Mouse (Mus musculus): Measurements from ENCODE around the gene Kcnmb4. TPM values are rescaled to one million over a fixed set of nuclear protein-coding genes. Genes with fewer than 3 reads are reported as not detected.
A peak's percentile ranks its signal among the peaks of the same experiment; 100 is the strongest.

The Kcnmb4 gene
- polyA plus RNA-seq, 1 experiment from 2014 or later, result 9.1 TPM

DNA sequence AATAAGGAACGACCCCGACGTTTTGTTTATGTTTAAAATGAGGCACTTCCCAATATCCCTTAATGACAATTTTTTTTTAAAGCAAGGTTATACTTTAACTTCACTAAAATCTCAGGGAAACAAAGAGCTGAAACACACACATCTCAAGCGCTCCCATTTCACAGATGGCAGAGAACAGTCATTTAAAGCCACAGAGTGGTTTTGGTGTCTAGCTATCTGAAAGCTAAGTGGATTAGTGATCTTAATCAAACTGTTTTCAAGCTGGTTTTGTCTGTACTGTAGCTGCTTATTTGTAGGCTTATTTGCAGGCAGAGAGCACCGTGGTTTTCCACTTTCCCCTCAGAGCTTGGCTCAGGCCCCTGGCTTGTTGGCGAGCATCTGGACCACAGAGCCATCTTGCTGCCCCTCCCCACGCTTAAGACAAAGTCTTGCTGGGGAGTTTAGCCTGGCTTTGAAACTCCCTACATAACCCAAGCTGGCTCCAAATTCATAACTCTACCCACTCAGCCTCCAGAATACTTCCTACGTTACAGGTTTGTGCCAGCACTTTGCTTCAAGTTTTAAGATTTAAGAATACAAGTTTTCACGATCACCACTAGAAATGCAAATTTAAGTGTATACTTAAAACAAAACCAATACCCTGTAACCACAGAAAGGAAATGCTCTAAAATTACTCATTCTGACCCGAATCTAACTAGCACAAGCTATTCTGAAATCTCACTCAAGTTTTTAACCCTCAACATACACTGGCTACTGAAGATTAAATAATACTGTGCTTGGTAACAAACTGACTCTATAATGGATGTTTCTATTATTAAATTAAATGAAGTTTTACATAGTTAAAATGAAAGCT lies 13.4 kb upstream of the Kcnmb4 start:
- ATAC-seq (ENCODE audit: low read depth), result no peak
- Histone ChIP-seq H3K9me3 (ENCODE audit: control insufficient read depth, low read length) (no peaks in the 10 kb centered on the region), H3K4me2 (ENCODE audit: low read depth, low read length) (no peak overlapping the region), H3K4me3 (ENCODE audit: low read depth, low read length) (no peak overlapping the region), H3K27ac (replicated peaks; ENCODE audit: low read depth, low read length) (no peak overlapping the region), H3K4me1 (ENCODE audit: control insufficient read depth, insufficient read depth, low read length) (no peaks in the 10 kb centered on the region), H3K27me3 (replicated peaks; ENCODE audit: control insufficient read depth, insufficient read depth, low read length) (no peaks in the 10 kb centered on the region), H3K9ac (ENCODE audit: low read depth, low read length) (no peak overlapping the region), H3K36me3 (ENCODE audit: control insufficient read depth, insufficient read depth, low read length) (peaks cover 46% of the 10 kb centered on the region)
- 82% methylated on average over 10 of the region's 10 CpGs for WGBS
- peak; percentile 45 for DNase-seq (ENCODE audit: low spot score)

GRCm38 (mm10) chr10:116481917-116482316 lies 8.2 kb upstream of the Kcnmb4 start:
- no peak for DNase-seq (ENCODE audit: low spot score)
- Histone ChIP-seq H3K36me3 (ENCODE audit: control insufficient read depth, insufficient read depth, low read length) (peaks cover 36% of the 10 kb centered on the region), H3K4me3 (ENCODE audit: low read depth, low read length) (no peak overlapping the region), H3K27me3 (replicated peaks; ENCODE audit: control insufficient read depth, insufficient read depth, low read length) (no peaks in the 10 kb centered on the region), H3K9me3 (ENCODE audit: control insufficient read depth, low read length) (peaks cover 2% of the 10 kb centered on the region; the same call in 1 of the 2 replicates), H3K27ac (replicated peaks; ENCODE audit: low read depth, low read length) (no peak overlapping the region), H3K9ac (ENCODE audit: low read depth, low read length) (no peak overlapping the region), H3K4me2 (ENCODE audit: low read depth, low read length) (no peak overlapping the region), H3K4me1 (ENCODE audit: control insufficient read depth, insufficient read depth, low read length) (no peaks in the 10 kb centered on the region)
- ATAC-seq (ENCODE audit: low read depth), result no peak
- 87% methylated on average over 12 of the region's 12 CpGs for WGBS

DNA sequence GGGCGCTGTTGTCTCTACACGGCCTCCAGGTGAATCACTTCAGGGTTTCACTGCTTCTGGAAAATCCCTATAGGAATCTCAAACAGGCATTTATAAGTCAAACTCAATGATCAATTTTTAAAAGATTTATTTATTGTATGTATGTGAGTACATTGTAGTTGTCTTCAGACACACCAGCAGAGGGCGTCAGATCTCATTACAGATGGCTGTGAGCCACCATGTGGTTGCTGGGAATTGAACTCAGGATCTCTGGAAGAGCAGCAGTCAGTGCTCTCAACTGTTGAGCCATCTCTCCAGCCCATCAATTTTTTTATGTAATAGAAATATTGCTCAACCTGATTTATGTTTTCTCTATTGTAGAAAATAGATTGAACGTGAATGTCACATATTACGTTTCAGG lies 7.3 kb upstream of the Kcnmb4 start:
- peaks cover 7% of the 10 kb centered on the region; the same call in 1 of the 2 replicates for H3K9me3 ChIP-seq (ENCODE audit: control insufficient read depth, low read length)
- DNase-seq (ENCODE audit: low spot score) (no peak), ATAC-seq (ENCODE audit: low read depth) (no peak)
- no peak overlapping the region for H3K9ac ChIP-seq (ENCODE audit: low read depth, low read length)
- no peak overlapping the region for H3K4me3 ChIP-seq (ENCODE audit: low read depth, low read length)
- WGBS, result 88% methylated on average over 5 of the region's 5 CpGs
- no peak overlapping the region for H3K4me2 ChIP-seq (ENCODE audit: low read depth, low read length)
- no peaks in the 10 kb centered on the region for H3K27me3 ChIP-seq (replicated peaks; ENCODE audit: control insufficient read depth, insufficient read depth, low read length)
- peaks cover 32% of the 10 kb centered on the region for H3K36me3 ChIP-seq (ENCODE audit: control insufficient read depth, insufficient read depth, low read length)
- no peak overlapping the region for H3K27ac ChIP-seq (replicated peaks; ENCODE audit: low read depth, low read length)
- no peaks in the 10 kb centered on the region for H3K4me1 ChIP-seq (ENCODE audit: control insufficient read depth, insufficient read depth, low read length)

- Histone ChIP-seq H3K36me3 (ENCODE audit: control insufficient read depth, insufficient read depth, low read length) (no peaks in the 10 kb centered on the region), H3K27me3 (replicated peaks; ENCODE audit: control insufficient read depth, insufficient read depth, low read length) (no peaks in the 10 kb centered on the region), H3K4me3 (ENCODE audit: low read depth, low read length) (no peak overlapping the region), H3K27ac (replicated peaks; ENCODE audit: low read depth, low read length) (no peak overlapping the region), H3K4me2 (ENCODE audit: low read depth, low read length) (no peak overlapping the region), H3K9ac (ENCODE audit: low read depth, low read length) (no peak overlapping the region), H3K9me3 (ENCODE audit: control insufficient read depth, low read length) (peaks cover 7% of the 10 kb centered on the region; the same call in 1 of the 2 replicates), H3K4me1 (ENCODE audit: control insufficient read depth, insufficient read depth, low read length) (peaks cover 16% of the 10 kb centered on the region; the same call in 1 of the 2 replicates)
- DNase-seq (ENCODE audit: low spot score) (no peak), ATAC-seq (ENCODE audit: low read depth) (no peak)
- 91% methylated on average over 3 of the region's 3 CpGs for WGBS
These were observed 2.9 kb upstream of the Kcnmb4 start for GRCm38 (mm10) chr10:116476559-116476958.

GRCm38 (mm10) chr10:116475725-116476124 lies 2.0 kb upstream of the Kcnmb4 start:
- no peaks in the 10 kb centered on the region for H3K36me3 ChIP-seq (ENCODE audit: control insufficient read depth, insufficient read depth, low read length)

GRCm38 (mm10) chr10:116473071-116473758 lies 463 bp downstream of the Kcnmb4 start:
- Histone ChIP-seq H3K4me2 (ENCODE audit: low read depth, low read length) (peak overlapping the region; percentile 87), H3K27me3 (replicated peaks; ENCODE audit: control insufficient read depth, insufficient read depth, low read length) (no peaks in the 10 kb centered on the region), H3K9me3 (ENCODE audit: control insufficient read depth, low read length) (peaks cover 7% of the 10 kb centered on the region; the same call in 1 of the 2 replicates), H3K9ac (ENCODE audit: low read depth, low read length) (peak overlapping the region; percentile 78), H3K27ac (replicated peaks; ENCODE audit: low read depth, low read length) (peak overlapping the region; percentile 77), H3K36me3 (ENCODE audit: control insufficient read depth, insufficient read depth, low read length) (no peaks in the 10 kb centered on the region), H3K4me3 (ENCODE audit: low read depth, low read length) (peak overlapping the region; percentile 68), H3K4me1 (ENCODE audit: control insufficient read depth, insufficient read depth, low read length) (peaks cover 16% of the 10 kb centered on the region; the same call in 1 of the 2 replicates)
- DNase-seq (ENCODE audit: low spot score), result peak; percentile 78
- 0% methylated on average over 33 of the region's 78 CpGs for WGBS
- peak; percentile 69 for ATAC-seq (ENCODE audit: low read depth)

More at GRCm38 (mm10) chr10:116475725-116476124, 2.0 kb upstream of the Kcnmb4 start:
- Histone ChIP-seq H3K4me3 (ENCODE audit: low read depth, low read length) (no peak overlapping the region), H3K4me1 (ENCODE audit: control insufficient read depth, insufficient read depth, low read length) (peaks cover 16% of the 10 kb centered on the region; the same call in 1 of the 2 replicates), H3K9me3 (ENCODE audit: control insufficient read depth, low read length) (peaks cover 7% of the 10 kb centered on the region; the same call in 1 of the 2 replicates), H3K9ac (ENCODE audit: low read depth, low read length) (no peak overlapping the region), H3K27me3 (replicated peaks; ENCODE audit: control insufficient read depth, insufficient read depth, low read length) (no peaks in the 10 kb centered on the region), H3K4me2 (ENCODE audit: low read depth, low read length) (no peak overlapping the region), H3K27ac (replicated peaks; ENCODE audit: low read depth, low read length) (no peak overlapping the region)
- ATAC-seq (ENCODE audit: low read depth), result no peak
- 54% methylated on average over 6 of the region's 6 CpGs for WGBS
- DNase-seq (ENCODE audit: low spot score), result no peak

GRCm38 (mm10) chr10:116472579-116472978 lies 1.1 kb downstream of the Kcnmb4 start:
- peak overlapping the region; percentile 78 for H3K9ac ChIP-seq (ENCODE audit: low read depth, low read length)
- H3K4me3 ChIP-seq (ENCODE audit: low read depth, low read length), result peak overlapping the region; percentile 68
- H3K4me2 ChIP-seq (ENCODE audit: low read depth, low read length), result peak overlapping the region; percentile 87
- 10% methylated on average over 5 of the region's 5 CpGs for WGBS
- H3K4me1 ChIP-seq (ENCODE audit: control insufficient read depth, insufficient read depth, low read length), result peaks cover 16% of the 10 kb centered on the region; the same call in 1 of the 2 replicates
- H3K27ac ChIP-seq (replicated peaks; ENCODE audit: low read depth, low read length), result no peak overlapping the region
- H3K36me3 ChIP-seq (ENCODE audit: control insufficient read depth, insufficient read depth, low read length), result no peaks in the 10 kb centered on the region
- ATAC-seq (ENCODE audit: low read depth), result no peak
- H3K27me3 ChIP-seq (replicated peaks; ENCODE audit: control insufficient read depth, insufficient read depth, low read length), result no peaks in the 10 kb centered on the region
- no peak for DNase-seq (ENCODE audit: low spot score)
- H3K9me3 ChIP-seq (ENCODE audit: control insufficient read depth, low read length), result peaks cover 7% of the 10 kb centered on the region; the same call in 1 of the 2 replicates

DNA sequence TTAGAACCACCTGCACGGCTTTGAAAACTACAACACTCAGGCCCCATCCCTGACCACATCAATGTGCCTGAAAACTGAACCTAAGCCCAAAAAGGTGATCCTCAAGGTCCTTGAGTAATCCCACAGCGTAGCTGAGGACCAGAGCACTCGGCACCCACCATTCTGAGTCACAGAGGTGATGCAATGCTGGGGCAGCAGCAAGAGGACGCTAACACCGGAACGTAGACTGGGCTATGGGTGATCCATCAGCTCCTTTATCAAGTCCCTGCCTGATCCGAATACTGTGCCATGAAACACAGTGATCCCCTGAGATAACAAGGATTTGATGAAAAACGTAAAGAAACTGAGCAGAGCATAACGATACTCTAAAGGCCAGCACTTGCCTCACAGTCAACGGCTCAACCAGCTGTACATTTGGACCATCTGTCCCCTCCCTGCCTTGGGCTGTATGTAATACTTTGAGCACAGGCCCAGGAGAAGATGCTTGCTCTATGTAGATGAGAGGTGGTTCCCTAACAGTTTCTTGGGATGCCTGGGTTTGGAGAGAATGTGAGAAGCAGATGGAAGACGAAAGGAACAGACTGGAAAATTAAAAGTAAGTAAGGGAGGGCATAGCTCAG lies 3.3 kb downstream of the Kcnmb4 start:
- Histone ChIP-seq H3K27me3 (replicated peaks; ENCODE audit: control insufficient read depth, insufficient read depth, low read length) (no peaks in the 10 kb centered on the region), H3K4me1 (ENCODE audit: control insufficient read depth, insufficient read depth, low read length) (peaks cover 16% of the 10 kb centered on the region; the same call in 1 of the 2 replicates), H3K27ac (replicated peaks; ENCODE audit: low read depth, low read length) (no peak overlapping the region), H3K4me2 (ENCODE audit: low read depth, low read length) (no peak overlapping the region), H3K4me3 (ENCODE audit: low read depth, low read length) (no peak overlapping the region), H3K9me3 (ENCODE audit: control insufficient read depth, low read length) (no peaks in the 10 kb centered on the region), H3K36me3 (ENCODE audit: control insufficient read depth, insufficient read depth, low read length) (no peaks in the 10 kb centered on the region), H3K9ac (ENCODE audit: low read depth, low read length) (no peak overlapping the region)
- no peak for ATAC-seq (ENCODE audit: low read depth)
- 80% methylated on average over 11 of the region's 11 CpGs for WGBS
- DNase-seq (ENCODE audit: low spot score), result no peak

Measured in embryonic facial prominence, embryonic 14.5 days (tissue).